Mouse (Mus musculus) intestine, postnatal 0 days (tissue): Measurements from ENCODE around the gene Nrl. TPM values are rescaled to one million over a fixed set of nuclear protein-coding genes. Genes with fewer than 3 reads are reported as not detected.
A peak's percentile ranks its signal among the peaks of the same experiment; 100 is the strongest.

ENCODE experiments used
- ATAC-seq: fragments of 200-750 bp; cut with Nextera tagmentation; 2 replicates; pipeline ENCODE4 v1.8.0; 2017; ENCODE audit warnings: mild to moderate bottlenecking, moderate TSS enrichment, moderate library complexity
- H3K27ac ChIP-seq: fragments of 300-500 bp; sonication (generic); 2 replicates; pipeline ENCODE4 v1.5.1; 2014; ENCODE audit warnings: mild to moderate bottlenecking, low read depth, low read length, moderate library complexity
- H3K27me3 ChIP-seq: fragments of 300-500 bp; sonication (generic); replicated peaks from 2 replicates; pipeline ENCODE4 v1.6.1; 2014; ENCODE audit warnings: low read length, mixed read lengths; ENCODE audit not compliant: control insufficient read depth, insufficient read depth
- H3K36me3 ChIP-seq: fragments of 300-500 bp; sonication (generic); 2 replicates; pipeline ENCODE4 v1.6.1; 2014; ENCODE audit warnings: mild to moderate bottlenecking, moderate library complexity; ENCODE audit not compliant: control insufficient read depth, insufficient read depth
- H3K4me1 ChIP-seq: fragments of 300-500 bp; sonication (generic); replicated peaks from 2 replicates; pipeline ENCODE4 v1.6.1; 2014; ENCODE audit warnings: antibody characterized with exemption, low read length, mixed read lengths; ENCODE audit not compliant: control insufficient read depth, insufficient read depth
- H3K4me2 ChIP-seq: fragments of 300-500 bp; sonication (generic); replicated peaks from 2 replicates; pipeline ENCODE4 v1.6.1; 2014; ENCODE audit warnings: low read depth, mild to moderate bottlenecking, moderate library complexity
- H3K4me3 ChIP-seq: fragments of 300-500 bp; sonication (generic); 2 replicates; pipeline ENCODE4 v1.5.1; 2014; ENCODE audit warnings: low read depth, low read length
- H3K9ac ChIP-seq: fragments of 300-500 bp; sonication (generic); 2 replicates; pipeline ENCODE4 v1.6.1; 2014; ENCODE audit warnings: mild to moderate bottlenecking, low read depth, low read length
- H3K9me3 ChIP-seq: fragments of 300-500 bp; sonication (generic); 2 replicates; pipeline ENCODE4 v1.6.1; 2016; ENCODE audit warnings: mixed run types; ENCODE audit not compliant: control insufficient read depth
- CTCF ChIP-seq: sonication (generic); IDR thresholded peaks from 2 replicates; pipeline ENCODE4 v1.5.1; 2016; ENCODE audit warnings: low read depth, mild to moderate bottlenecking, control low read depth, antibody characterized with exemption, moderate library complexity
- WGBS: fragments of 180-500 bp; shearing (Covaris S2); extraction: QIAGEN DNeasy Blood & Tissue Kit; methylation state at CpG from one replicate; pipeline ENCODE4 v1.1.7; 2014; 5-methylcytosine and 5-hydroxymethylcytosine counted together
- polyA plus RNA-seq: library from polyadenylated mRNA; unstranded; fragments of >200 nt; fragmentation: Nextera tagmentation; extraction: Ambion mirVana; gene quantifications from 2 replicates; pipeline ENCODE4 v1.2.1, GENCODE M21; 2015

Nrl gene
- polyA plus RNA-seq, 1 experiment from 2014 or later = not detected

GRCm38 (mm10) chr14:55484430-55485085 is 40.2 kb downstream of the Nrl start:
- peaks cover 54% of the 10 kb centered on the region for H3K36me3 ChIP-seq
- no peak overlapping the region for H3K9ac ChIP-seq
- no peak for TF ChIP-seq CTCF
- H3K9me3 ChIP-seq = no peaks in the 10 kb centered on the region
- H3K4me3 ChIP-seq = no peak overlapping the region
- H3K27me3 ChIP-seq = no peaks in the 10 kb centered on the region
- H3K27ac ChIP-seq = no peak overlapping the region
- WGBS = 78% methylated on average over 5 of the region's 5 CpGs
- ATAC-seq = no peak
- no peaks in the 10 kb centered on the region for H3K4me1 ChIP-seq
- H3K4me2 ChIP-seq = no peak overlapping the region

GRCm38 (mm10) chr14:55479629-55480028 is 45.2 kb downstream of the Nrl start:
- Histone ChIP-seq H3K4me1 (no peaks in the 10 kb centered on the region), H3K36me3 (peaks cover 25% of the 10 kb centered on the region; the same call in 1 of the 2 replicates), H3K4me3 (peak overlapping the region; percentile 57), H3K9ac (no peak overlapping the region), H3K9me3 (no peaks in the 10 kb centered on the region), H3K27ac (no peak overlapping the region), H3K4me2 (peak overlapping the region; percentile 72), H3K27me3 (no peaks in the 10 kb centered on the region)
- 79% methylated on average over 10 of the region's 10 CpGs for WGBS
- no peak for ATAC-seq
- no peak for TF ChIP-seq CTCF

DNA sequence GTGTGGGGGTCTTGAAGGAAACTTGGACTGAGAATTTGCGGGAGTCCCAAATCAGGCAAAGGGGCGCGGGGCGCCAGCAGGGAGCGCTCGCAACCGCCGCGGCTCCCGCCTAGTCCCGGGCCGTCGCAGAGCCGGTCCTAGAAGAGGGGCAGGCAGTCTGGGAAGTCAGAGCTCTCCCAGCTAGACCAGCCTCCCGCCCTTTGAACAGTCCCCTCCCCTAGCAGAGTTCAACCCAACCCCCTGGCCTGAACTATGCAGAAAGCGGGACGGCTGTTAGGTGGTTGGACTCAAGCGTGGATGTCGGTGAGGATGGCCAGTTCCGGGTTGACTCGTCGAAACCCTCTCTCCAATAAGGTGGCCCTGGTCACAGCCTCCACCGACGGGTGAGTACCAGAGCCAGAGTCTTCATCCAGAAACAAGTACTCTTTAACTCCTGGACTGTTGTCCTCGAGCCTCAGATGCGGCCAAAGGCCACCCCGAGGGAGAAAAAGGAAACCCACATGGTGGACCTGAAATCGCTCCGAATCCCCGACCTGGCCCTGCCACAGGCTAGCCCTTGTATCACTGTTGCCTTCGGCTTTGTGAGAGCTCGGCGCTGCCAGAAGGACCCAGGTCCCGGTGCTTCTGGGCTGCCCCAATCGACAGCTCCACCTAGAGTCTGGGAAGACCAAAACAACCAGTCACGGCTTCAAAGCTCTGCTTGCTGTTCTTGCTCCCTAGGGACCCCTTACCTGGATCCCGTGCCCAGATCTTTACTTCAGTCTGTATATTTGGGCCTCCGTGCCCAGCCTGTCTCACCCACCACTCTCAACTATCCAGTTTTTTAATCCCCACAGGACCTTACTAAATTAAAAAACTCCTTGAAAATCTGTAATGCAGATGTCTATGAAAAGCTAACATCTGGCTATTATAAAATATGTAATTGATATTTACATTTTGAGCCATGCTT is 45.9 kb downstream of the Nrl start, which contains the start of gene Dhrs4:
Dhrs4 (plus strand) TSS at position 108 of the 949 bp plus-strand sequence.
- Histone ChIP-seq H3K4me2 (peak within 1 kb of the TSS; percentile 72), H3K4me3 (peak within 1 kb of the TSS; percentile 57), H3K36me3 (peaks cover 19% of the 10 kb centered on the region; the same call in 1 of the 2 replicates), H3K27ac (peak within 1 kb of the TSS; percentile 90), H3K9ac (peak within 1 kb of the TSS; percentile 66), H3K27me3 (no peaks in the 10 kb centered on the region), H3K4me1 (no peaks in the 10 kb centered on the region), H3K9me3 (no peaks in the 10 kb centered on the region)
- WGBS = under 1% methylated on average over 38 of the region's 38 CpGs
- ATAC-seq = peak; percentile 93
- TF ChIP-seq CTCF = peak; percentile 88

DNA sequence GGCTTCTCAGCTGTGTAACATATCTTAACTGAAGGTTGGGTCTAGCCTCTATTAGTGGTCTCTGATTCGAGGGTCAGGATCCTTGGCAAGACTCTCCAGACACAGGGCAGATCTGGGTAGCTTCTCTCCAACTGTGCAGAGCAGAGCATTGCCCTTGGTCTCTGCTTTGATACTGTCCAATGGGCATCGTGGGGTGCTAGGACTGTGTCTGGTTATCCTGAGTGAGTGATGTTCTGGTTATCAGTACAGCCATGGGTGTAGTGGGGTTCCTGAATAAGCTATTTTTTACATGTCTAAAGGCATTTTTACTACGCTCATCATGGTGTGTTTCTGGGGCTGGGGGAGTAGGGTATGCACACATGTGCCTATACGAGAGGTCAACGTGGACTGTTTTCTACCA is 47.0 kb downstream of the Nrl start:
- Histone ChIP-seq H3K36me3 (peaks cover 15% of the 10 kb centered on the region; the same call in 1 of the 2 replicates), H3K4me1 (no peaks in the 10 kb centered on the region), H3K27me3 (no peaks in the 10 kb centered on the region), H3K4me3 (no peak overlapping the region), H3K9ac (peak overlapping the region; percentile 66; the same call in 1 of the 2 replicates), H3K9me3 (no peaks in the 10 kb centered on the region), H3K4me2 (no peak overlapping the region), H3K27ac (no peak overlapping the region)
- WGBS = 75% methylated on average over 5 of the region's 5 CpGs
- ATAC-seq = no peak
- TF ChIP-seq CTCF = no peak

- ATAC-seq = no peak
- Histone ChIP-seq H3K27me3 (no peaks in the 10 kb centered on the region), H3K4me2 (no peak overlapping the region), H3K4me1 (no peaks in the 10 kb centered on the region), H3K27ac (no peak overlapping the region), H3K9me3 (no peaks in the 10 kb centered on the region), H3K36me3 (peaks cover 15% of the 10 kb centered on the region; the same call in 1 of the 2 replicates), H3K4me3 (no peak overlapping the region), H3K9ac (no peak overlapping the region)
- TF ChIP-seq CTCF = no peak
- 100% methylated on average over 1 of the region's 1 CpGs for WGBS
Observed at GRCm38 (mm10) chr14:55477421-55477820, 47.4 kb downstream of the Nrl start.

GRCm38 (mm10) chr14:55475654-55476053 is 49.1 kb downstream of the Nrl start:
- 50% methylated on average over 2 of the region's 2 CpGs for WGBS
- 0 out of 2 replicates have a peak, but pooled peaks cover 2% of the 10 kb centered on the region for H3K36me3 ChIP-seq
- no peak for TF ChIP-seq CTCF
- no peak overlapping the region for H3K27ac ChIP-seq
- H3K9me3 ChIP-seq = no peaks in the 10 kb centered on the region
- H3K4me1 ChIP-seq = no peaks in the 10 kb centered on the region
- no peak overlapping the region for H3K4me3 ChIP-seq
- ATAC-seq = no peak
- no peak overlapping the region for H3K4me2 ChIP-seq
- H3K27me3 ChIP-seq = no peaks in the 10 kb centered on the region
- no peak overlapping the region for H3K9ac ChIP-seq
